Mouse (Mus musculus) central nervous system, embryonic 14 days (tissue): ENCODE results near the gene Med13. TPM values are rescaled to one million over a fixed set of nuclear protein-coding genes. Genes with fewer than 3 reads are reported as not detected.

Source experiments
- polyA plus RNA-seq: library from polyadenylated mRNA; depleted of rRNA; stranded (reverse); fragments of >200 nt; gene quantifications from 2 replicates; pipeline ENCODE4 v1.2.3, GENCODE M21; 2012; rRNA removed

Med13 gene
- 18.9 and 21.1 TPM in 2 replicates for polyA plus RNA-seq

DNA sequence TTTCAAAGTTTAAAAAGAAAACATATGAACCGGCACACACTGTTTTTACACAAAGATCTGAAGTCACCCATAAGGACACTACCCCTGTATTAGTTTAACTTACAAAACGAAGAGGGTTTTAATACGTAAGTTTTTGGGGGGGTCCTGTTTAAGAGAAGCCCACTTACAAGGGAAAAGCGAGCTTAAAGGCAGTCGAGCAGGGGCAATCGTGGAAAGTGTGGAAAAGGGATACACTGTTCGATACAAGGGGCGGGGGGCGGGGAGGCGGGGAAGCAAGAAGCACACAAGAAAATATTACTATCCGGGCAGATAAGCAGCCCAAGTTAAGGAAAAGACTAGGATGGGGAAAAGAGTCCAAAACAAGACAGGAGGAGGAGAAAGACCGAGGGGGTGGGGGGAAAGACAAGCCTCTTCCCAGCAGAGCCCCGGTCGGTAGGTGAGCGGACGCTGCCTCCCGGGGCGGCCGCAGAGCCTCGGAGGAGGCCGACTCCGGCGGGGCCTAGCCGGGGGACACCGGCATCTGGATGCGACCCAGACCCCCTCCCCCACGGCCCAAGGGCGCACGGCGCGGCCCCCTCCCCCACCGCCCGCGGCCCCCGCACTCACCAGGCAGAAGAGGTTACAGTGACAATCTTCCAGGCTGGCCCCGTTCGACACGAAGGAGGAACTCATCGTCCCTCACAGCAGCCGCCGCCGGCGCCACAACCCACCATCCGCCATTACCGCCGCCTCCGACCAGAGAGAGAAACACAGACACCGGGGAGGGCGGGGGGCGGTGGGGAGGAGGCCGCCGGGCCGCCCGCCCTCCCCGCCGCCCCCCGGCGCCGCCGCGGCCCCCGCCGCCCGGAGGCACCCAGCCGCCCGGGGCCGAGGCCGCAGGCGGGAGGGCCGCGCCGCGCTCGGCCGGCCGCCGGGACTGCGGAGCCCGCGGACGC is at the start of gene Med13:
Med13 (minus strand) TSS at position 749 of the 935 bp plus-strand sequence.

DNA sequence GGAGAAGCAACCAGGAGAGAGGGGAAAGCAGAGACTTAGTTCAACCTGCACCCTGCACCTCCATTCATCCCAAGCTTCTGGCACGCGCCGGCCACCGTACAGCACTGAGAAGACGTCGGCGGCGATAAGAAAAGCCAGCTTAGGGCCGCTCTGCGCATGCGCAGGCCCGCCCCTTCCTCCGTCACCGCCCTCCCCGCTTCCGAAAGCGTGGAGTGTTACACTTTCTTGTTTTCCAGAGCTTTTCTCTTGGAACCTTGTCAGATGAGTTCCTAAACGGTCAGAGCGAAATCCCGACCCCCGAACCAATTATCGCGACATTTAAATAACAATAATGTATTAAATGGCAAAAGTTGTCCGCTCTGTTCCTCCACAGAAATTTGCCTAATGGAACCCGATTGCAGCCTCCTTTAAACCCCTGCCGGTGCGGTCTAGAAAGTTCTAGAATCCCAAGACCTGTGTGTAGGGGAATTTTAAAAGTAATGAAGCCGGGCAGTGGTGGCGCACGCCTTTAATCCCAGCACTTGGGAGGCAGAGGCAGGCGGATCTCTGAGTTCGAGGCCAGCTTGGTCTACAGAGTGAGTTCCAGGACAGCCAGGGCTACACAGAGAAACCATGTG is 99.8 kb downstream of the Med13 start, which contains the start of gene Ints2:
Ints2 (minus strand) TSS at position 116 of the 617 bp plus-strand sequence.

Other genes starting within 250 kb of the Med13 start
- gene Brip1, start 156.4 kb downstream of the Med13 start, polyA plus RNA-seq = 1.8 and 2.2 TPM in 2 replicates
- 29.6 and 33.9 TPM in 2 replicates for gene Ints2, start 100.0 kb downstream of the Med13 start, polyA plus RNA-seq
- 7.7 and 8.3 TPM in 2 replicates for gene Rnft1, start 127.1 kb upstream of the Med13 start, polyA plus RNA-seq
- gene Rps6kb1, start 187.2 kb upstream of the Med13 start, polyA plus RNA-seq = 33.2 and 33.6 TPM in 2 replicates
- 5.3 and 5.5 TPM in 2 replicates for gene Tubd1, start 187.4 kb upstream of the Med13 start, polyA plus RNA-seq